Mouse (Mus musculus): ENCODE results near the gene Nol7.

- TF ChIP-seq POLR2A (IDR thresholded peaks at IDR 0.05; ENCODE audit: control insufficient read depth, extremely low read depth, insufficient read depth, low read length, poor library complexity) (no peak), CTCF (IDR thresholded peaks at IDR 0.05; ENCODE audit: borderline replicate concordance, control insufficient read depth, extremely low read depth, insufficient read depth, low read length, poor library complexity) (no peak)
Measured at GRCm38 (mm10) chr13:43445754-43446153, 47.6 kb downstream of the Nol7 start.

Measured in thymus, adult 2 months (tissue).